Mouse (Mus musculus): ENCODE measurements around the gene Gm28539.
A peak's percentile ranks its signal among the peaks of the same experiment; 100 is the strongest.

DNA sequence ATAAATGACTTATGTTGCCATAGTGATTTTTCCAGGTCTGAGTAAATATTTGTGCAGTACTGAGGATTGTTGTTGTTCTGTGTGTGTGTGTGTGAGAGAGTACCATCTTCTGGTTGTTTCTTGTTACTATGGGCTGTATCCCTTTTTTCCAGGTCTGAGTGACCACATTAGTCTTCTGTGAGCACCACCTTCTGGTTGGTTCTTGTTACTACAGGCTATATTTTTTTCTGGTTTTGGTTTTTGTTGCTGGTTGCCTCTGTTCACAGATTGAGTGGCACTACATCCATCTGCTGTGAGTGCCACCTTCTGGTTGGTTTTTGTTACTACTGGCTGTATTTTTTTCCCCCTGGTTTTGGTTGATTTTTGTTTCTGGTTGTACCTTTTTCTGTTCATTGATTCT, 22.2 kb downstream of the Gm28539 start:
- TF ChIP-seq EP300 (IDR thresholded peaks at IDR 0.05) = no peak
- TF ChIP-seq CTCF (IDR thresholded peaks at IDR 0.05) = peak; percentile 69

All from lung, postnatal 0 days (tissue).